Mouse (Mus musculus) cerebellum, adult 18-20 months (tissue): ENCODE data around the gene Tm4sf1.

ENCODE experiments used
- DNase-seq, 2 experiments: peaks; one replicate each; pipeline ENCODE4 v3.0.0; 2021

The Tm4sf1 gene

GRCm38 (mm10) chr3:57287438-57287837 is 14.3 kb downstream of the Tm4sf1 start:
- no peak for DNase-seq

GRCm38 (mm10) chr3:57278225-57278624 is 23.6 kb downstream of the Tm4sf1 start:
- DNase-seq = no peak

- DNase-seq = no peak
These were observed 24.3 kb downstream of the Tm4sf1 start for GRCm38 (mm10) chr3:57277453-57277852.

GRCm38 (mm10) chr3:57276821-57277220 is 25.0 kb downstream of the Tm4sf1 start:
- DNase-seq = no peak

- no peak for DNase-seq
These were observed 32.8 kb downstream of the Tm4sf1 start for GRCm38 (mm10) chr3:57268994-57269393.

GRCm38 (mm10) chr3:57267559-57268173 is 34.1 kb downstream of the Tm4sf1 start:
- DNase-seq = peak; percentile 5 to 16

GRCm38 (mm10) chr3:57253041-57253440 is 48.7 kb downstream of the Tm4sf1 start:
- DNase-seq = no peak

GRCm38 (mm10) chr3:57252551-57252950 is 49.2 kb downstream of the Tm4sf1 start:
- DNase-seq = no peak

GRCm38 (mm10) chr3:57245242-57245641 is 56.5 kb downstream of the Tm4sf1 start:
- no peak for DNase-seq
